Mouse (Mus musculus): ENCODE measurements around the gene Ipmk.

GRCm38 (mm10) chr10:71455355-71455754, 107.8 kb downstream of the Ipmk start:
- TF ChIP-seq CTCF (conservative IDR thresholded peaks at IDR 0.05; ENCODE audit: insufficient read depth, insufficient read length, low read depth, low read length): no peak
- TF ChIP-seq POLR2A (IDR thresholded peaks at IDR 0.05; ENCODE audit: low read depth, low read length): no peak
